Mouse (Mus musculus) bone marrow, adult 2 months (tissue): Measurements from ENCODE around the gene Lrrc72.

Source experiments
- CTCF ChIP-seq: fragments of 200-500 bp; IDR thresholded peaks from 2 replicates; pipeline ENCODE4 v1.5.1; 2011; ENCODE audit warnings: low read length, control low read depth; ENCODE audit not compliant: control insufficient read depth, insufficient read depth
- POLR2A ChIP-seq: fragments of 200-500 bp; IDR thresholded peaks from 2 replicates; pipeline ENCODE4 v1.6.1; 2011; ENCODE audit warnings: low read depth, mild to moderate bottlenecking, control low read depth, low read length, borderline replicate concordance; ENCODE audit not compliant: control insufficient read depth

GRCm38 (mm10) chr12:36194976-36195375 is 58.2 kb downstream of the Lrrc72 start:
- TF ChIP-seq CTCF: no peak
- TF ChIP-seq POLR2A: no peak
